Mouse (Mus musculus): ENCODE results near the gene Reep3.
A peak's percentile ranks its signal among the peaks of the same experiment; 100 is the strongest.
"Not testable (repeated sequence)": the region's sequence is repeated elsewhere in the genome, so short reads cannot be mapped to it uniquely, and the experiment has no call there.

Reep3 gene

DNA sequence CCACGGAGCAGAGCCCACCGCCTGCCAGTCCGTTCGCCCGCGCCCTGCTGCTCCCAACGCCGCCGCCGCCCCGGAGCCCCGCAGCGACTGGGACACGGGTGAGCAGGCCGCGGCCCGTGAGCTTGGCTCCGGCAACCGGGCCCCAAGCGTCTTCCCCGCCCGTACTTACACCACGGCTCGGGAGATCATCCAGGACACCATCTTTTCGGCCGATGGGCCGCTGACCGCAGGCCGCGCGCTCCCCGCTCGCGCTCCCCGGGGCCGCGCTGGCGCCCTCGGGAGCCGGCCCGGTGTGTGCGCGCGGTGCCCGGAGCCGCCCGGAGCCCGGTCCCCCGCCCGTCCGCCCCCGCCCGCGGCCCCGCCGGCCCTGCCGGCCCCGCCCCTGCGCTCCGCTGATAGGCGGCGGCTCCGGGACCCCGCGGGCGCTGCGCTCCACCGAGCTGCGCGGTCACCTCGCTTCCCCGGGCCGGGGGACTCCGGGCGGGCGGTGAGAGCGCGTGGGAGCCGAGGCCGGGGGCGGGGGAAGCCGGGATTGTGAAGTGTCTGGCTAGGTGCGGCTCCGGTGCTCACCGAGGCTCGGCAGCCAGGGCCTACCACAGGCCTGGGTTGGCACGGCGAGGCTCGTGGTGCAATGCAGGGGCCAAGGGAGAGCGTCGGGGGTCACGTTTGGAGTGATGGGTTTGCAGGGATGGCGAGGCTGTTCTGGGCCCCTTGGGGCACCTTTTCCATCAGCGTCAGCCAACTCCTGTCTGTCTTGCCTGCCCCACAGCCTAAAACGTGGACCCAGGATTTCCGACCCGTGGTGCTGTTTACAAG is at the start of gene Reep3:
TSS of gene Reep3 (minus strand) at position 325 of the 816 bp plus-strand sequence.
- peak; percentile 99 for DNase-seq

DNA sequence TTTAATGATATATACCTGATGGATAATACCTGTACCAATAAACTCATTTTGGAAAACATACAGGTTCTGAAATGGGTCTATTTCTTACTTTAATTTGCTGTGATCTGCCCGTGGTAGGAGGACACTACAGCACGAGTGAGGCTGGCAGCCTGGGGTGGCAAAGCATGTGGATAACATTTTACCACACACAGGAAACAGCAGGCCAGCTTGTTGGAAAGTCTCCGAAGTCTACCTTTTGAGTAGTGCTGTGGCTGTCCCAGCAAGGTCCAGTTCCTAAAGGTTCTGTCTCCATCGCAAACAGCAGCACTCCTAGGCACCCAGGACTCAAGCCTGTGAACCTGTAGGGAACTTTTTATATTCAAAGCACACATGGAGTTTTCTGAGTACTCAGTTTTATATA is 48.9 kb upstream of the Reep3 start:
- peak; percentile 30 for DNase-seq

DNA sequence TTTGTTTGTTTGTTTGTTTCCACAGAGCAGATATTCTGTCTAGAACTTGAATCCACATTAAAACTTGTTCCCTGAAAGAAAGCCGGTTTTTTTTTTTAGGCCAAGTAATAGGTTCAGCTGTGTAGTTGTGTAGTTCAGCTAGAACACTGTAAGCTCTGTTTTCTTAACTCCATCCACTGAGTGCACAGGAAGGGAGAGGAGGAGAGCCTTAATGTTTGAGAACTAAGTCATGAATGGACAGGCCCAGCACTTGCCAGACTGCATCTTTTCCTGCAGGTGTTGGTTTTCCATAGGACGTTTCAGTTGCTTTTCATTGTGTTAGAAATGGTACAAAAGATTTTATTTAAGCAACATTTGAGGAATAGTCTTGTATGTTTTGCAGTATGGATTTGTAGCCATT is 47.5 kb upstream of the Reep3 start:
- DNase-seq = no peak

DNA sequence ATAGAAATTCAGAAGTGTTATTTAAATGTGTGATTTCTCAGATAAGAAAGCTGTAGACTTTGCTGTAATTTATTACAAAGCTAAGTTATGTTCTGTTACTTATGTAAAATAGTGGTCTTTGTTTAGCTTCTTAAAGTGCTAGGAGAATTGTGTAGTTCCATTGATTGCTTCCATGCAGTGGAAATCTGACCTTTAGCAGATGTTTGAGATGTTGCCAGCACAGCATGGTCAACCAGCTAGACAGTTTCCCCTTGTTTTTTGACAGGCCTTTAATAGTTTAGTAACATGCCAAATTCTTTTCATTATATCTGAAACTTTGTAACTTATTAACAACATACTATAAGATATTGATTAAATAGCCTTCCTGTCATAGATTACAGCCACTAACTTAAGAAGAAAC is 46.9 kb upstream of the Reep3 start:
- no peak for DNase-seq

DNA sequence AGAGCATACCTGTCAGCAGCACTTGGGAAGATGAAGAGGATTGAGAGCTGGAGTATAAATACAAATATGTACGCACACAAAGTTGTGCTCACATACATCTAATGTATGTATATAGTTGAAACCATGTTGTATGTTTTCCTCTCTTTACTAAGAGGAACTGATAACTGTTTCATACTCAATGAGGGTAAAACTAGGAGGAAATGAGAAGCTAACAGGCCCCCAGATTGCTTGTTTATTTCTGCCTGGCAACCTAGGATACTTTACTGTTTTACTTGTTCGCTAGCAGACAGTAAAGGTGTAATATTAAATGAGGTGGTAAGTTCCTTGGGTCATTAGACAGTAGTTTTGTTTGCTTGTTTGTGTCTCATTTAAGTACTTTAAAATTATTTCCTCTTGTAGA is 40.7 kb upstream of the Reep3 start:
- DNase-seq = no peak

DNA sequence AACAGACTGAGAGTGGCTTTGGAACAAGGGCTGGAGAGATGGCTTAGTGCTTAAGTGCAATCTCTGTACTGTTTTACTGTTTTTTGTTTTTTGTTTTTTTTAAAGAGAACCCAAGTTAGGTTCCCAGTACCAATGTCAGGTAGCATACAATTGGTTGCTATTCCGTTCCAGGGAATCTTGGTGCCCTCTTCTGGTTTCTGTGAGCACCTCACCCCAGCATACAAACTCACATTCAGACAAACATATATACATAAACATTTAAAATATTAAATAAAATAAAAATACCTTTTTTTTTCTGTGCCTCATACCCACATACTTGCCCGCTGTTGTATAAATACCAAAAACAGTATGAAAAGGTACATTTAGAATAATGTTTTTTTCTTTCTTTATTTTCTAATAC is 37.6 kb upstream of the Reep3 start:
- DNase-seq = no peak

DNA sequence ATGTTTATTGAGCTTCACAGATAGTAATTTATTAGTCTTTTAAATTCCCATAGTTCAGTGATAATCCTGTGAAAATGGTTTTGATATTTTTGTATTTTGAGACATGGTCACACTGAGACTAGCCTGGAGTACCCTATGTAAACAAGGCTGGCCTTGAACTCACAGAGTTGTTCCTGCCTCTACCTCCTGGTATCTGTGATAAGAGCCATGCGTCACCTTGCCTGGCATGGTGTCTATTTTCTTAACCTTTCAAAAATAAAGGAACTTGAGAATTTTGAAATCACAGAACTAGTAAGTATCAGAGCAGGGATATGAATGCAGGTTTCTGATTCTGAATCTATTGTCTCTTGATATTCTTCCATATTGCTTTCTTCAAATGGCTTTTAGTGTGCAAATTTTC is 35.0 kb upstream of the Reep3 start:
- DNase-seq = no peak

DNA sequence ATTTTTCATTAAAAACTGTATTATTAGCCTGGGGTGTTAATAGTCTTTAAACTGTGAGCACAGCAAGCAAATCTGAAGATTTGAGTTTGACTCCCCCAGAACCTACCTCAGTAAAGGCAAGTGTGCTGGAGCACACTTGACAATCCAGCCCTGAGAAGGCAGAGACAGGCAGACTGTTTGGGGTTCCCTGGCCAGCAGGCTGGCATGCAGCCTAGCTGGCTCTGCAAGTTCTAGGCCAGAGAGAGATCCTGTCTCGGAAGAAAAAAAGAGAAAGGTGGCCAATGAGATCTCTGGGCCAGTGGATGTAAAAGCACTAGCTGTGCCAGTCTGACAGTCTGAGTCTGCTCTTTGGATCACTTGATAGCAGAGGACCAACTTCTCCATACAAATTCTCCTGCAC is 32.8 kb upstream of the Reep3 start:
- peak; percentile 79 for DNase-seq

DNA sequence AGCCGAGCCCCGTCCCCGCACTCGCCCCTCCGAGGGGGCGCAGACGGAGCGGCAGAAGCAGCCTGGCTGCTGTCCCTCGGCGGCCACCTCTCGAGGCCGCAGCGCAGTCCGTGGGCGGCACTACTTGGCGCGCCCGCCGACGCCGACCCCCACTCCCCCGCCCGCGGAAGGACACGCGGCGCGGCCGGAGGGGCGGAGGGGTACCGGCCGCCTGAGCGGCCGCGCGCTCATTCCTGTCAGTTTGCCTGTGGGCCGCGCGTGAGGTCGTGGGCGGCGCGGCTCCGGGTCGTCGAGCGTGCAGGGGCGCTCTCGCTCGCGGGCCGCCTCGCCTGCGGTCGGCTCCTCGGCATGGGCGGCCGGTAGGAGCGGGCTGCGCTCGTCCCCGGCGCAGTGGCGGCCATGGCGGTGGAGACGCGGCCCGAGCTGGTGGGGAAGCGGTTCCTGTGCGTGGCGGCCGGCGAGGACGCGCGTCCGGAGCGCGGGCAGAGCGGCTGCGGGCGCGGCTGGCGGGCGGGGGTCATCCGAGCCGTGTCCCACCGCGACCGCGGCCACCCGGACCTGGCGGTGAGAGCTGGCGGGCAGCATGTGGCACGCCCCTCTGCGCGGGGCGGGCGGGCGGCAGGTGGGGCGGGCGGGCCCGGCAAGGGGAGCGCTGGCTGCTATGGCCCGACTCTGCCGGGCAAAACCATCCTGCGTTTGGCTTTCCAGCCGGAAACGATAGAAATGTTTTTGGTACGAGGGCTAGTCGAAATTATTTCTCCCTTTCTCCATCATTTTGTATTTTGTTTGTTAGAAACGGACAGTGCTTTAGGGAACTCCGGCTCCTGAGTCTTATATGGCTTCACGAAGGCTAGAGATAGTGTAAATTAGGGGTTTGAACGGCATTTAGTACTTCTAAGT is 30.4 kb upstream of the Reep3 start:
- peak; percentile 96 for DNase-seq

DNA sequence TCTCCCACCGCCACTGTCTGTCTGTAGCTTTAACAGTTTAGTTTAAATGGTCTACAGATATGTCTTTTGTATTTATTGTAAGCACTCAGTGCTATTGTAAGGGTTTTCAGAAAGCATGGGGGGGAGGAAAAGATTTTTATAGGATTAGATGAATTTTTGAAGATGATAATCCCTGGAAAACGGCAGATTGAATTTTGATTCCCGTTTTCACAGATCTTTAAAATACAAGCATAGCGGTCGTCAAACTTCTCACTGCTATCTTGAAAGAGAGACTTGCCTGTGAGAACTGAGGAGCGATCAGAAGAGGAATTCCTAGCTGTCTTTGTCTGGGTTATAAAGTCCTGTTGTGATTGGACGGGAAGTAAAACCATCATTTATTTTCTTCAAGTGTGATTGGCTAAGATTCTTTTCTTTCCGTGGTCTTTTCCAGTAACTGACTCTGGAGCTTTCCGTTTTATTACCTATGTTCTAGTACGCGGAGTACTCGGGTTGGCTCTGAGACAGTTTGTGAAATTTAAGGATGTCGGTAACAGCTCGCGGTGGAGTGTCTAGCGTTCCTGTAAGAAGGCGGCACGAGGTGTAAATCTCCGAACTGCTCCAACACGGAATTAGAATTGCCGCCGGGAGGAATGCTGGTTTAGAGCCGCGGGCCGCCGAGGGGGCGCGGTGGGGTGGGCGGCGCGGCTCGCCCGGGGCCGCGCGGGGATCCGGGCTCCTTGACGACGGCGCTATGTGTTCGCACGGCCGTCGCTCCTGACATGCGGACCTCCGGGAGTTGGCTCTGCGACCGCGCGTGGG is 29.5 kb upstream of the Reep3 start:
- DNase-seq = peak; percentile 97

DNA sequence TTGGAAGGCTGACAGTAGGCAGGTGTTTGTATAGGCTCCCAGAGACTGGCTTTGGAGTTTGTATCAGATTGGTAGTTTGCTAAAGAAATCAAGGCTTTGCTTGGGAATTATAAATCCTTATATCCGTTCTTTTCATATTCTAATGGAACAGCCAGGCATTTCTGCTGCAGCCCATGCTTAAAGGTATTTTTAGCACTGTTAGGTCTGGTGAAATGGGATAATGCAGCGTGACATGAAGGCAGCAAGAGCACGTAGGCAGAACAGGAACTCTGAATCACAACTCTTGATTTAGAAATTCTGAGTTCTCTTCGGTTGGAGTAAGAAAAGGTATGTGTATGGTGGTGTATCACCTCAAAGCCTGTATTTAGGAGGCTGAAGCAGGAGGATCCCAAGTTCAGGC is 27.4 kb upstream of the Reep3 start:
- peak; percentile 76 for DNase-seq

DNA sequence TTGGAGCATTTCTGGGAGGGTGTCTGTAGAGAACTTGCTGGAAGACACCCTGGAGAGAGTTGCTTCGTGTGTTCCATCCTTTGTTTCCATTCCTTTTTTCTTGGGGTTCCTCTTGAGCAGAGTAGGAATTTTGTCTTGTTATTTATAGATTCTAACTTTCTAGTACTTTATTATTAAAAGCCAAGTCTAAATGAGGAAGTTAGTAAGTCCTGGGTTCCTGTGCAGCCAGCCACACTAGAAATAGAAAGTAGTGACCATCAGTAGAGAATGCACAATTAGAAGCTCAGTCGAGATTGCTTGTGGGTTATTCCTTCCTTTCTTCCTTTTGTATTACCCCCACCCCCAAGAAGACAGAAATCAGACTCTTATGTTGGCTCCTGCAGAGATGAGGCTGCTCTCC is 27.0 kb upstream of the Reep3 start:
- DNase-seq = peak; percentile 82

DNA sequence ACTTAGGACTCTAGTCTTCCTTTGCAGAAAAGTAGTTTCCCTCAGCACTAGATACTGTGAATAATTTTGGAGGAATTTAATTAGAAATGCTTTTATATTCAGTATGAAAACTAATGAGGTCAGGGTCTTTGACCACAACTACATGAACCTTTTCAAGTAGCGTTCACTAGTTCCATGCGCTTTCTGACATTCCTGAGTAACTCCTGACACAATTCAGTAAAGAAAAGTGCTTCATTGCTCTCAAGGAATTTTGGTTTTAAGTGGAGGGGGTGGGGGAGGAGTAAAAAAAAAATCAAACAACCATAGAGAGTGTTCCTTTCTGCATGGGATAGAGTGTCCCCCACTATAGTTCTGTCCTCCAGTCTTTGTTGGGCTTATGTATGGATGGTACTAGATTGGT is 23.9 kb upstream of the Reep3 start:
- no peak for DNase-seq

DNA sequence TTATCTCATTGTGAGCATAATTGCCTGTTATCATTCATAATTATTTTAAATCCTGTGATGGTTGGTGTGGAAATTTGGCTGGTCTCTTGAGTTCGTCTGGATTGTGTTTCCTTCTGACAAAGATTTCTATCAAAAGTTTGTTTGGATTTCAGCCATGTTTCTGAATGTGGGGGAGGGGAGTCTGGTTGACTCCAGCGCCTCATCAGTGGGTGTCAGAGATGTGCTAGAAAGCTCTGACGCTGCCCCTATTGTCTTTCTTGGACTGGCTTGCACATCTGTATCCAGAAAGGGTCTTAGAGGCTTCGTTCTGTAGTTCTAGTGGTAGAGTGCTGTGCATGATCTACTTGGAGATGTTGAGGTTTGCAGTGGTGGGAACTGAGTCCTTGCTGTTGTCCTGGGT is 23.4 kb upstream of the Reep3 start:
- DNase-seq = peak; percentile 83

DNA sequence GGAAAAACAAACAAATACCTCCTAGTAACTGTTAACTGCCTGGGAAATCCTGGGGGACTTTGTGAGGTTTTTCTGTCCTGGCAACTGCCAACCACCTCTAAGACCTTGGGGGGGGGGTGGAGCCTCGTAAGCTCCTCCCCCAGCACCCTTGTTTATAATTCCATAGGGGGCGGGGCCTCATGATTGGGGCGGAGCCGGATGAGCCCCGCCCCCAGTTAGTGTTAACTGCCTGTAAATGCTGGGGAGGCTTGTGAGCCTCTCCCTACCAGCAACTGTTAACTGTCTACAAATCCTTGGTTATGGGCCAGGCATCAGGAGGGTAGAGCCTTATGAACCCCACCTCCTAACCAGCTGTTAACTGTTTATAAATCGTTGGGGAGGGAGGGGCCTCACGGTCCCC is 22.5 kb upstream of the Reep3 start:
- peak; percentile 87 for DNase-seq

DNA sequence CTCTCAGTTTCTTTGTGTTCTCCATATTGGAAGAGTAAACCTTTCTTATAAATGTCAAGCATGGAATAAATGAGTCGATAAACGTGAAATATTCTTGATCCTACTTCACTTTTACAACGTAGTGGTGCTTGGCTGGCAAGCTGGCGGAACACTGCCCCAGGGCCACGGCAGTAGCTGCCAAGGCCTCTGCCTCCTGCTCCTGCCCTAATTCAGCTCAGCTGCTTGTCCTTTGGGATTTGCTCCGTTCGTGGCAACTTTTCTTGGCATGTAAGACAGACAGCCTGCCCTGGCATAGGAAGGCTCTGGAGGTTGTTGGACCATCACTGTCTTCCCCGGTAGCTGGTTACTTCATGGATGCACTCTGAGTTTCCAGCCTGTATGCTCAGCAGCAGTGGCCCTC is 19.5 kb upstream of the Reep3 start:
- peak; percentile 93 for DNase-seq

DNA sequence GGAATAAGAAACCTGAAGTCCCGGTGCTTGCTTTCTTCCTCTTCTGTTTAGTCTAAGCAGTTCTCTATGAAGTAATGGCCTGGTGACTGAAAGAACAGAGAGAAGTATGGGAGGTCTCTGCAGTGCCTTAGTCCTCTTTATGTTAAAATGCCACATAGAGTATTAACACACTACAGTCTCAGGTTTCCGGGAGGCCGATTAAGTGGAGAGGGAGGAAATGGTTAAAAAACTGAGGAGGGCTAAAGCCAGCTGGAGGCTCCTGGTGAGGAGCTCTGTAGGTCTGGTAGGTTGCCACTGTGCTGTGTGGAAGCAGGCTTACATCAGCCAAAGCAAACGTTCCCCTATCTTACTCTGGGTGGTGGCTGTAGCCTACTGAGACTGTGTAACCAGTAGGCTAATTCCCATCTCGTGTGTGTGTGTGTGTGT is 18.9 kb upstream of the Reep3 start:
- DNase-seq = peak; percentile 96

DNA sequence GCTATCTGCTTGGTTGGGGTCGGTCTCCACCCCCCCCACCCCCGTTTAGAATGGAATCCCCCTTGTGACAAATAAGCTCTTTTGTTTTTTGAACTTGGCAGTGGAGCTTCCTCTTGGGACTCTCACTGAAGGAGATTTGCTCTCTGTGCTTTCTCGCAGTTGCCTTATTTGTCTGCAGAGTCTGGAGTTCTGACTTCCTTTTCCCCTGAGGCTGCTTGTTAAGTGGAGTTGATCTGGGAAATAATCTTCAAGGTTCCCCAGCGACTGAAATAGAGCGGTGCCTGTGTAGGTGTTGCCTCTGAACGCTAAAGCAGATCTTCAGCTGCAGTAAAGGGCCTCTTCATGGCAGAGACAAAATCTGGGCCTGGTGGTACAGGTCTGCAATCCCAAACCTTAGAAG is 18.4 kb upstream of the Reep3 start:
- peak; percentile 96 for DNase-seq

DNA sequence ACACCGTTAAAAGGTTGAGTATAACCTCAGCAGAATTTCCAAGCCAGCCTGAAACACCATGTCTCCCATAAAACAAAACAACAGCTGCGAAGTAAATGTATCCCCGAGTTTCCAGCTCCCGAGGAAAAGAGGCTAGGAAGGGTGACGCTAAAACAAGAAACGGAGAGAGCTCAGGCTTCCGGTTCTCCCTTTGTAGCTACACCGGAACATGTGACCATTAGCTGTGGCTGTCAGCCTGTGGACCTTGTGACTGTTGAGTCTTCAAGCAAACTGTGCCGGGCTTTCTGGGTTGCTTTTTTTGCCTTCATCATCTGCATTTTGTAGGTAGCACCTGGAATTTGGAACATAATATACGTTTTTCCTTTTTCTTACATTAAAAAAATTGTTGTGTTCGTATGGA is 17.1 kb upstream of the Reep3 start:
- peak; percentile 92 for DNase-seq

DNA sequence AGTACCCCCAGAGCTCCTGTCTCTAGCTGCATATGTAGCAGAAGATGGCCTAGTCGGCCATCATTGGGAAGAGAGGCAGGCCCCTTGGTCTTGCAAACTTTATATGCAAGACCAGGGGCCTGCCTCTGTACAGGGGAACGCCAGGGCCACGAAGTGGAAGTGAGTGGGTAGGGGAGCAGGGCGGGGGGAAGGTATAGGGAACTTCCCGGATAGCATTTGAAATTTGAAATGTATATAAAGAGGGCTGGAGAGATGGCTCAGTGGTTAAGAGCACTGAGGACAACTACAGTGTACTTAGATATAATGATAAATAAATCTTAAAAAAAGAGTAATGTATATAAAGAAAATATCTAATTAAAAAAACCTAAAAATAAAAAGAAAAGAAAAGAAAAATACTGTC is 16.2 kb upstream of the Reep3 start:
- DNase-seq = not testable (repeated sequence)

DNA sequence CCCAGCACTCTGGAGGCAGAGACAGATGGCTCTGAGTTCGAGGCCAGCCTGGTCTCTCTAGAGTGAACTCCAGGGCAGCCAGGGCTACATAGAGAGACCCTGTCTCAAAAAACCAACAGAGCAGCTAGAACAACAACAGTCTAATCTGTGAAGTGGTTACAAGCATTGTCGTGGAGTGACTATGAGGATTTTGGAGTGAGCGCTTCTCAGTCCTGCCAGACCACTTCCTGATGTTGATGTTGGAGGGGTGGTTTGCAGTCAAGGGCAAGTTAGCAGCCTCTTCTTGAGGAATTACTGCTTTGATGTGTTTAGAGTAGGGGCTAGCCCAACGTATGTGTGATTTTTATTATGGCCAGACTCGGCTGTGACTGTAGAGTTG is 15.0 kb upstream of the Reep3 start:
- DNase-seq = peak; percentile 80

DNA sequence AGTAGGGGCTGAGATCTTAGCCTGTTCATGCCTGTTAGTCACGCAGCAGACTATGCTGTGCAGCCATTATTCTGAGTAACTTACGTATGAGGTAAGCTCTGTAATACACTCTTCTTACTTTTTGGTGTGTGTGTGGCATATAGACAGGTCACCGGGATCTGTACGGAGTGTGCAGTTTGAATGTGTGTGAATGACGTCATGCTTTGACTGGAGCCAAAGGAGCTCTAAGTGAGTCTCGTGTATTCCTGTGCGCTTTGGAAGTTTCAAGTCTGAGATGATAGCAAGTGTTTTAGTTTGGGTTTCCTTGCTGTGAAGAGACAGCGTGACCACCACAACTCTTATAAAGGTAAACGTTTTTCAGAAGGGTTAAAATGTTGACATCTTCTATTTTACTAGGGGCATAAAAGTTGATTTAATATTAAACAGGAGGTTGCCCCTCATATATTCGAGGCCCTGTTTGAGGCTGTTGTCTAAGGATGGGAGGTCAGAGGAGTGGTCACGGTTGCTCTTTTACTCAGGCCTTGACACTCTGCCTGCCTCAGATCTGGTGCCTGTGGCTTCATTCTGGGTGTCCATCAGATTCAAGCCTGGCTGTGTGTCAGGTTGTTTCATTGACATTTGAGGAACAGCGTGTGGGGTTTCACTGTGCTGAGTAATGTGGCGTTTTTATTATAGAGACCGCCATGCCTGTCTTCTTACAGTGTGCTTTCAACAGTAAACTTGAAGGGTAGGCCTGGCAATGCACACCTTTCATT is 14.5 kb upstream of the Reep3 start:
- peak; percentile 87 for DNase-seq

DNA sequence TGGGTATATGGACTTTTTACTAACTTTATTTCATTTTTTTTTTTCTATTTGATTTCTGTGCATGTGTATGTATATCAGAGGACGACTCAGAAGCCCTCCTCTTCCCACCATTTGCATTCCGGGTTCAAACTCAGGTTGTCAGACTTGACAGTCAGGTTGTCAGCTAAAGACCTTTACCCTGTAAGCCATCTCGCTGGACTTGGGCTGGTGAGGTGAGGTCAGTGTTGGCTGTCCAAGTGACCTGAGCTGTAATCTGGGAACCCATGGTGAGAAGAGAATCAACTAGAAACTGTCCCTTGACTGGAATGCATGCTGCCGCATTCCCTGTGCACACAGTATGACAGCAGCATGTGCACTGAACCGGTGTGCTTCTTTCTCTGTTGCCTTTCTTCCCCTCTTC is 12.9 kb upstream of the Reep3 start:
- peak; percentile 53 for DNase-seq

Data from heart, adult 11 months (tissue).